Mouse (Mus musculus) megakaryocyte, embryonic 14.5 days (primary cell): Measurements from ENCODE around the gene Dnaaf3. TPM values are rescaled to one million over a fixed set of nuclear protein-coding genes. Genes with fewer than 3 reads are reported as not detected.
A peak's percentile ranks its signal among the peaks of the same experiment; 100 is the strongest.

Experiments used
- H3K27me3 ChIP-seq: replicated peaks from 2 replicates; pipeline ENCODE3; 2012; ENCODE audit warnings: inconsistent platforms
- H3K36me3 ChIP-seq: replicated peaks from 2 replicates; pipeline ENCODE3; 2012; ENCODE audit warnings: low read length, inconsistent platforms, mixed read lengths
- H3K4me1 ChIP-seq: 2 replicates; pipeline ENCODE4 v1.6.1; 2012; ENCODE audit warnings: inconsistent platforms
- H3K4me3 ChIP-seq: replicated peaks from 2 replicates; pipeline ENCODE3; 2012; ENCODE audit warnings: moderate library complexity, mild to moderate bottlenecking, inconsistent platforms
- H3K9me3 ChIP-seq: 2 replicates; pipeline ENCODE4 v1.6.1; 2012; ENCODE audit warnings: inconsistent platforms
- FLI1 ChIP-seq: IDR thresholded peaks from 2 replicates; pipeline ENCODE4 v1.6.1; 2012; ENCODE audit warnings: low read length, inconsistent platforms, mixed read lengths
- GATA1 ChIP-seq: IDR thresholded peaks from 3 replicates; pipeline ENCODE4 v1.6.1; 2012; ENCODE audit warnings: mixed read lengths, low read length, inconsistent platforms, borderline replicate concordance
- polyA plus RNA-seq: library from polyadenylated mRNA; stranded (reverse); fragments of >175 nt; gene quantifications from 2 replicates; pipeline ENCODE4 v1.2.3, GENCODE M21; 2012; ENCODE audit warnings: low replicate concordance; ENCODE audit not compliant: insufficient read depth

Gene Dnaaf3
- polyA plus RNA-seq, 1 experiment, result 5.0 TPM

DNA sequence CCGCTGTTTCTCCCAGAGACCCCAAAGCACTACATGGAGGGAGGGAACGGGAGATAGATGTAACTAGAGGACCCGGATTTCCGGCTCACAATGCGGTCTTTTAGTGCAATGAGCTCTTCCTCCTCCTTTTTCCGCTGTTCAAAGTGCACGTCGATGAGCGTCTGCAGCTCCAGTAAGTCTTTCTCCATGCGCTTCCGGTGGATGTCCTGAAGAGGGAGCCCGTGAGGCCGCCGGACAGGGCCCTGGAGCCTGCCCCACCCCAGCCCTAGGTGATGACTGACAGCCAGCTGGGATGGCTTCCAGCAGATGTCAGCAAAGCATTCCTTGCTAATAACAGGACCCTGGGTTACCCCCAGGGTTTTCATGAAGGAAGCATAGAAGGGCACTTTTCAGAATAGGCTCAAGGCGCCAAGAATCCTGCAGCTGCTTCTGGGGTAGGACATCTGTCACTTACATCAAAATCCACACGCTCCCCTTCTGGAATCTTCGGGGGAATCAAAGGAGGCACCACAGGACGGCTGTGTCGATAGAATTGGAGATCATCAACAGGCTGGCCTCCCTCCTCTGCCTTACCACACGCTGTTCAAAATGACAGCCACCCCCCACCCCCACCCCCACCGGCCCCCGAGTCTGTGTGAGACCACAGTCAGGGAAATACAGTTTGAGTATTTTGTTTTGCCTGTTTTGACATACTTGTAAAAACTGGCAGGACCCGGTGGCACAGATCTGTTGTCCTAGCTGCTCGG, 22.2 kb downstream of the Dnaaf3 start:
- no peaks in the 10 kb centered on the region for H3K27me3 ChIP-seq
- peaks cover 2% of the 10 kb centered on the region for H3K36me3 ChIP-seq
- TF ChIP-seq FLI1 (no peak), GATA1 (no peak)
- peak overlapping the region; percentile 62 for H3K4me3 ChIP-seq
- no peaks in the 10 kb centered on the region for H3K9me3 ChIP-seq
- peaks cover 72% of the 10 kb centered on the region for H3K4me1 ChIP-seq

DNA sequence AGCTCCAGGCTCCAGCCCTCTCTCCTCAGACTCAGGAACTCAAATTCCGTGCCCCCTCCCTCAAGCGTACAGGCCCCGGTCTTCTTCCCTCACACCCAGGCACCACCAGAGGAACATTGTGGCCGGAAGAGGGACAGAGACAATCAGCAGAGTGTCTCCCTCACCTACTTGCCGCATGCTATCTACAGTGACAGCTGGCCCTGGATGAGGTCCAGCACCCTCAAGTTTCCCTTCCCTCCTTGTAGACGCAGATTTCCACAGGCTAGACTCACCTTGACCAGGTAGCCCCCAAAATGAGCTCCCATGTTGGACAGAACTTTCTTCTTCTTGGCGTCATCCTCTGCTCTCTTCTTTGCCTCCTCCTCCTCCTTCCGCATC, 23.5 kb downstream of the Dnaaf3 start:
- Histone ChIP-seq H3K4me3 (peak overlapping the region; percentile 73), H3K9me3 (no peaks in the 10 kb centered on the region), H3K27me3 (no peaks in the 10 kb centered on the region), H3K4me1 (peaks cover 80% of the 10 kb centered on the region), H3K36me3 (peaks cover 2% of the 10 kb centered on the region)
- TF ChIP-seq GATA1 (no peak), FLI1 (no peak)

DNA sequence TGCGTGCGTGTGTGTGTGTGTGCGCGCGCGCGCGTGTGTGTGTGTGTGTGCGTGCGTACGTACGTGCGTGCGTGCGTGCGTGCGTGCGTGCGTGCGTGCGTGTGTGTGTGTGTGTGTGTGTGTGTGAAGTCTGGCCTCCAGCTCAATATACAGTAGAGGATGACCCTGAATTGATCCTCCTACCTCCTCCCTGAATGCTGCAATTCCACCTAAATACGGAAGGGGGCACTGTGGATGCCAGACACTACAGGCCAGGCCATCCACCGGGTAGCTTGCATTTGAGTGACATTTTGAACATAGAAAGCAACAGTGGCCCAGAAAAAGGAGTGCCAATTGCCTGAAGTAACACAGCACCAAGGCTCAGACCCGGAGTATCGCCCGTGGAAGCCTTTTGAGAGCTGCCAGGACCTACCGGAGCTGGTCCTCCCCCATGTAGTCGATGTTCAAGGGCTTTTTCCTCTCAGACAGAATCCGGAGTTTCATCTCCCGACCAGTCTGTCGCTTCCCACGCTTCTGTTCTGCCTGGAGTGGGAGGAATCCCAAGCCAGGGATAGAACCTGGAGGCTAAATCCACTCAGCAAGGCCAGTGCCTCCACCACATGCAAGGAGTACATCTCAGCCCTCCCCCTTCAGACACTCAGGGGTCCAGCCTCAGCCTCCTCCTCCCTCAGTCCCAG, 24.1 kb downstream of the Dnaaf3 start:
- H3K9me3 ChIP-seq, result no peaks in the 10 kb centered on the region
- H3K4me1 ChIP-seq, result peaks cover 80% of the 10 kb centered on the region
- H3K36me3 ChIP-seq, result peaks cover 2% of the 10 kb centered on the region
- no peak for TF ChIP-seq FLI1
- no peak for TF ChIP-seq GATA1
- peak overlapping the region; percentile 73 for H3K4me3 ChIP-seq
- no peaks in the 10 kb centered on the region for H3K27me3 ChIP-seq

DNA sequence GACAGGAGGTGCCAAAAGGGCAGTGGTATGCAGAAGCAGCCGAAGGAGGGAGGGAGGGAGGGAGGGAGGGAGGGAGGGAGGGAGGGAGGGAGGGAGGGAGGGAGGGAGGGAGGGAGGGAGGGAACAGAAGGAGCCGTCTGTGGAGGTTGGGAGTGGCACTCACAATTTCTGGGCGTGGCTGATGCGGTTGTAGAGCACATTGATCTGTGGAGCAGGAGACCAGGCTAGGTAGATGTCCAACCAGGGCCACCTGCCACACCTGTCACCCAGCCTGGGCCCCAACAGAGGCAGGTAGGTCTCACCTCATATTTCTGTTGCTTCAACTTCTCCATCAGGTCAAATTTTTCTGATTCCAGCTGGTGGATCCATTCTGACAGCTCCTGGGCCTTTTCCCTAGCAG, 25.0 kb downstream of the Dnaaf3 start:
- peak overlapping the region; percentile 1 for H3K4me3 ChIP-seq

DNA sequence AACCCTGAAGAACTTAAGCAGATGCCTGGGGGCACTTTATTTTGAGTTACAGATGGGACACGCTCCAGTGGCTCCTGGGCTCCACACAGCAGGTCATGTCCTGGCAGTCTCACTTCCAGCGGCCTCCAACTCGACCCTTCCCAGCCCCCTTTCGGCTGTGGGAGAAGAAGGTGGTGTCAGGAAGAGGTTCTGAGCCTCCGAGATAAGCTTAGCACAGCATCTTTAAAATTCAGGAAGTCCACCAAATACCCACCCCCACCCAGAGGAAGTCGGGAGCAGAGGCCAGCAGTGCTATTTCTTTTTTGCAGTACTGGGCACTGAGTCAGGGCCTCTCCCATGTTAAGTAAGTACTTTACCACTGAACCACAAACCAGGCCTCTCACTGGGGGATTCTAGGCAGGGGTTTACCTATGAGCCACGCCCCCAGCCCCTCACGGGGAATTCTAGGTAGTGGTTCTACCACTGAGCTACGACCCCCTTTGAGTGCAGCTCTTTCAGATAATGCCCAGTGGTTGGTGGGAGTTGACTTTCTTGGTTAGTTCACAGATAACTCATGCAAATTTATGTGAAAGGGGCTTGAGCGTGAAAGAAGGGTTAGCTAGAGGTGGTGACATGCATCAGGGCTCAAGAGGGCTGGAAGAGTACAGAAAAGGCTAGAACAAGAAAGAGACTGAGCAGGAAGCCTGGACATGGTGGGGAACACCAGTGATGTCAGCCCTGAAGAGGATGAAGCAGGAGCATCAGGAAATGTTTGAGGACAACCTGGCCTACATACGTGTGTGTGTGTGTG, 27.4 kb downstream of the Dnaaf3 start:
- Histone ChIP-seq H3K27me3 (no peaks in the 10 kb centered on the region), H3K4me1 (peaks cover 79% of the 10 kb centered on the region), H3K4me3 (peak overlapping the region; percentile 83), H3K9me3 (no peaks in the 10 kb centered on the region), H3K36me3 (peaks cover 3% of the 10 kb centered on the region)
- TF ChIP-seq FLI1, result no peak
- TF ChIP-seq GATA1, result no peak

More for the DNA sequence above, 25.0 kb downstream of the Dnaaf3 start:
- H3K27me3 ChIP-seq, result no peaks in the 10 kb centered on the region
- TF ChIP-seq FLI1 (no peak), GATA1 (no peak)
- no peaks in the 10 kb centered on the region for H3K9me3 ChIP-seq
- H3K4me1 ChIP-seq, result peaks cover 83% of the 10 kb centered on the region
- peaks cover 2% of the 10 kb centered on the region for H3K36me3 ChIP-seq

DNA sequence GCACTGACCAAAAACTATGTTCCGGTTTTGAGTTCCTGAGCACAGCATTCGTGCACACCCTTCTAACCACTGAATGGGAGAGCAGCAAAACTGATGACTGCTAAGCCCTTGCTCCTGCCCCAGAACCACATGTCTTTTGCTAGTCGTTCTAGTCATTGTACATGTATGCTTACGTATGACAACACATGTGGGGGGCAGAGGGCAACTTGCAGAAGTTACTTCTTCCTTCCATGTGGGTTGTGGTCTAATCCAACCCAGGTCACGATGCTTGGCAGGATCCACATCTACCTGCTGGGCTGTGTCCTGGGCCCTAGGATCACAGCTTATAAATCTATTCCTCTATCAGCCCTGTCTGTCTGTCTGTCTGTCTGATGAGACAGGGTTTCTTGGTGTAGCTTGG, 28.4 kb downstream of the Dnaaf3 start:
- Histone ChIP-seq H3K27me3 (no peaks in the 10 kb centered on the region), H3K36me3 (peaks cover 13% of the 10 kb centered on the region), H3K9me3 (no peaks in the 10 kb centered on the region), H3K4me3 (peak overlapping the region; percentile 83), H3K4me1 (peaks cover 79% of the 10 kb centered on the region)
- TF ChIP-seq FLI1 (no peak), GATA1 (no peak)

DNA sequence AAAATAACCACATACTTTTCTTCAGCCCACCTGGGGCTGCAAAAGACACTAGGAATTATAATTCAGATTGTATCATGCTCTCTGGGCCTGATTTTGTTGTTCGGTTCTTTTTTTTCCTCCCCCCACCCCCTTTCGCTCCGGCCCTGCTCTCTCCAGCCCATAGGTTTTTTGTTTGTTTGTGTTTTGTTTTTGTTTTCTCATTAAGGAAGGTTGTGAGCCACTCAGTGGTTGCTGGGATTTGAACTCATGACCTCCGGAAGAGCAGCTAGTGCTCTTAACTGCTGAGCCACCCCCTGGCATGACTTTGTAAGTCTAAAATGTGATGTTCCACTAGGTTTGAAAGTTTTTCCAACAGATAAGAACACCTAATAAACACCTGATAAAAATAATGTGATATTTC, 29.2 kb downstream of the Dnaaf3 start:
- Histone ChIP-seq H3K36me3 (peaks cover 21% of the 10 kb centered on the region), H3K4me1 (peaks cover 79% of the 10 kb centered on the region), H3K27me3 (no peaks in the 10 kb centered on the region), H3K4me3 (no peak overlapping the region), H3K9me3 (no peaks in the 10 kb centered on the region)
- TF ChIP-seq FLI1 (no peak), GATA1 (no peak)

DNA sequence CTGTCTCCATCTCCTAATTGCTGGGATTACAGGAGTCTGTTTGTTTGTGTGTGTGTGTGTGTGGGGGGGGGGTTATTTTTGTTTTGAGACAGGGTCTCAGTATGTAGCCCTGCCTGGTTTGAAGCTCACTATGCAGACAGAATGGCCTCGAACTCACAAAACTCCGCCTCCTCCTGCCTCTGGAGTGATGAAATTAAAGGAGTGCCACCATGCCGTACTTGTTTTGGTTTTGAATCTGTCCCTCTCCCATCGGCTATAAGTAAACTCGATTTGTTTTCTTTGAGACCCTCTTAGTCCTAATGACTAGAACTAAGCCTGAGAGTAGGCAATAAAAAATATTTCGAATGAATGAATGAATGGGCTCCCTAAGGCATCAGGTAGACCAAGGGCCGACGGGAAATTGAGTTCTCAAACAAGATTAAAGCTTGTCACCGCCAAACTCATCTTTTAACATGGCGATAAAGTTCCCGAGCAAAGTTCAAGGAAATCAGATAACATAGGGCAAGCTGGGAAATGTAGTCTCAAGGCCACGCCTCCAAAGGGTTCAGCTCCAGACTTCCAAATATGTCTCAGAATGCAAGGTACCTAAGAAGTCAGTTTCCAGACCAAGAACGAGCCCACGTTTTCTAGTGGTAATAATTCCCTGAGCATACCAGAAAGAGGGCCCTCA, 29.7 kb downstream of the Dnaaf3 start:
- no peaks in the 10 kb centered on the region for H3K27me3 ChIP-seq
- TF ChIP-seq FLI1 (no peak), GATA1 (no peak)
- no peaks in the 10 kb centered on the region for H3K9me3 ChIP-seq
- H3K4me1 ChIP-seq, result peaks cover 82% of the 10 kb centered on the region
- peaks cover 26% of the 10 kb centered on the region for H3K36me3 ChIP-seq
- H3K4me3 ChIP-seq, result peak overlapping the region; percentile 100
